Mouse (Mus musculus) embryonic facial prominence, embryonic 15.5 days (tissue): ENCODE data around the gene Cyb561a3. TPM values are rescaled to one million over a fixed set of nuclear protein-coding genes. Genes with fewer than 3 reads are reported as not detected.

Experiments
- ATAC-seq: fragments of 200-750 bp; cut with Nextera tagmentation; 2 replicates; pipeline ENCODE4 v1.8.0; 2017; ENCODE audit warnings: low read depth, moderate TSS enrichment; ENCODE audit not compliant: insufficient number of reproducible peaks, low FRiP score, low TSS enrichment
- H3K27ac ChIP-seq: fragments of 300-500 bp; sonication (generic); replicated peaks from 2 replicates; pipeline ENCODE4 v1.5.1; 2015; ENCODE audit warnings: mild to moderate bottlenecking, inconsistent platforms
- H3K27me3 ChIP-seq: fragments of 300-500 bp; sonication (generic); 2 replicates; pipeline ENCODE4 v1.6.1; 2015; ENCODE audit warnings: inconsistent platforms
- H3K36me3 ChIP-seq: fragments of 300-500 bp; sonication (generic); 2 replicates; pipeline ENCODE4 v1.6.1; 2015; ENCODE audit warnings: mild to moderate bottlenecking, inconsistent platforms
- H3K4me1 ChIP-seq: fragments of 300-500 bp; sonication (generic); 2 replicates; pipeline ENCODE4 v1.6.1; 2015; ENCODE audit warnings: inconsistent platforms
- H3K4me2 ChIP-seq: fragments of 300-500 bp; sonication (generic); replicated peaks from 2 replicates; pipeline ENCODE4 v1.6.1; 2015; ENCODE audit warnings: mild to moderate bottlenecking, inconsistent platforms
- H3K4me3 ChIP-seq: fragments of 300-500 bp; sonication (generic); replicated peaks from 2 replicates; pipeline ENCODE4 v1.5.1; 2015; ENCODE audit warnings: mild to moderate bottlenecking, inconsistent platforms
- H3K9ac ChIP-seq: fragments of 300-500 bp; sonication (generic); 2 replicates; pipeline ENCODE4 v1.6.1; 2015; ENCODE audit warnings: inconsistent platforms
- H3K9me3 ChIP-seq: fragments of 300-500 bp; sonication (generic); replicated peaks from 2 replicates; pipeline ENCODE4 v1.6.1; 2016; ENCODE audit warnings: inconsistent platforms
- WGBS: fragments of 180-500 bp; shearing (Covaris S2); methylation state at CpG from one replicate; pipeline ENCODE4 v1.1.7; 2015; 5-methylcytosine and 5-hydroxymethylcytosine counted together
- polyA plus RNA-seq: library from polyadenylated mRNA; unstranded; fragments of >200 nt; fragmentation: Nextera tagmentation; extraction: Ambion mirVana; gene quantifications from 2 replicates; pipeline ENCODE4 v1.2.1, GENCODE M21; 2015

Gene Cyb561a3
- polyA plus RNA-seq, 1 experiment from 2014 or later, result 24.5 TPM

DNA sequence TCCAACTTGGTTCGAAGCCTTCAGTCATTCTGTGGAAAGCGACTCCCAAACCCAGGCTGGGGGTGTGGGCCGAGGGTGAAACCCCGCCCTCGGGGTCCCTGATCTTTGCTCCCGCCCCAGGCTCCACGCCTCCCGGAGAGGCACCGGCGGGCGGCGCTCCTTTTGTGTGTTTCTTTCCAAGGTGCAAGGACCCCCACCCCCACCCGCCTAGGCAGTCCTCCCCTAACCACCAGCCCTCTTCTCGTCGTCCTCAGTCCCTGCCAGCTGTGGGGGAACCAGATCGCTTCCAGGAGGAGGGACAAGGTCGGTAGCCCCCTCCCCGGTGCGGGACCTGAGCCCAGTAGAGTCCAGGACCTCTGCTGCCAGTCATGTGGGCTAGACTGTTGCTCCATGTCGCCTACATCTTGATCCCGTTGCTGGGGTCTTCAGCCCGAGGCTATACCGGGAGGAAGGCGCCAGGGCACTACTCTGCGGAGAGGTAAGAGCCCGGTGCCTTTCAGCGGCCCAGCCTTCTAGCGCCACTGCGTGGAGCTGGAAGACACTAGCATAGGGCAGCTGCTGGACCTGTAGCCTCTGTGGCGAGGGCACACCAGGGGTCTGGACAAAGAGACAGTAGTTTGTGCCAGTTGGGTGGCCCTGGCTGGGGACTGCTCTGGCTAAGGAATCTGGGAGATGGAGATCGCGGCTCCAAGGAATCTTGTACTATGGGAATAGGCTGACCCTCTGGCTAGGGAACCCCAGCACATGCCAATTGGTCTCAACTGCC, 57.3 kb downstream of the Cyb561a3 start, which contains the start of gene Vwce:
Vwce (plus strand) TSS at position 108 of the 766 bp plus-strand sequence.
- Histone ChIP-seq H3K9me3 (no peaks in the 10 kb centered on the region), H3K4me3 (peak within 1 kb of the TSS; percentile 48), H3K36me3 (peaks cover 20% of the 10 kb centered on the region), H3K4me2 (peak within 1 kb of the TSS; percentile 96), H3K4me1 (peaks cover 21% of the 10 kb centered on the region), H3K9ac (peak within 1 kb of the TSS; percentile 39), H3K27ac (peak within 1 kb of the TSS; percentile 11; the same call in 1 of the 2 replicates), H3K27me3 (no peaks in the 10 kb centered on the region)
- ATAC-seq, result peak; percentile 79
- 2% methylated on average over 32 of the region's 32 CpGs for WGBS

DNA sequence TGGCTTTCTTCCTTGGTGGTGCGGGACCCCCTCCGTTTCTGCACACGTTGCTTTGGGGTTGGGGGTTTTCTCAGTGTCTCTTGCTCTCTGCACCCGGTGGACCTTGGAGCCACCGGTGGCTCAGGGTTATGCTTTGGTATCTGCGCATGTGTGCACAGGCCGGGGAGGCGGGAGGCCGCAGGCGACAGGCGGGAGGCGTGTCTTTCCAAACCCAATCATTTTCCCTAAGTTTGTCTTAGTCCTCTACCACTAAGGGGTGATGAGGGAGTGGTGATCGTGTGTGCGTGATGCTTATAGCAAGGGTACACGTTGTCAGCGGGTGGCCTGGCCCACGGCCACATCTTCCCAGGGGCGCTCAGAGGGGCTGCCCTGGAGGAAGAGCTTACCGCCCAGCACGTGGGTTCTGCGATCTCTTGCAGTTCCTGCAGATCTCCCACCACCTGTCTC, 57.9 kb downstream of the Cyb561a3 start:
- 1% methylated on average over 21 of the region's 21 CpGs for WGBS
- no peaks in the 10 kb centered on the region for H3K9me3 ChIP-seq
- H3K9ac ChIP-seq, result peak overlapping the region; percentile 39; the same call in 1 of the 2 replicates
- peak; percentile 78 for ATAC-seq
- peaks cover 21% of the 10 kb centered on the region for H3K4me1 ChIP-seq
- no peaks in the 10 kb centered on the region for H3K27me3 ChIP-seq
- peaks cover 14% of the 10 kb centered on the region for H3K36me3 ChIP-seq
- peak overlapping the region; percentile 48 for H3K4me3 ChIP-seq
- H3K27ac ChIP-seq, result 0 out of 2 replicates have a peak overlapping the region, but pooled peaks have one; percentile 11
- H3K4me2 ChIP-seq, result peak overlapping the region; percentile 96

GRCm38 (mm10) chr19:10637840-10638239, 60.9 kb downstream of the Cyb561a3 start:
- no peak overlapping the region for H3K27ac ChIP-seq
- H3K4me2 ChIP-seq, result no peak overlapping the region
- H3K4me3 ChIP-seq, result no peak overlapping the region
- H3K27me3 ChIP-seq, result no peaks in the 10 kb centered on the region
- 53% methylated on average over 7 of the region's 7 CpGs for WGBS
- peaks cover 21% of the 10 kb centered on the region for H3K4me1 ChIP-seq
- no peaks in the 10 kb centered on the region for H3K36me3 ChIP-seq
- H3K9me3 ChIP-seq, result no peaks in the 10 kb centered on the region
- no peak overlapping the region for H3K9ac ChIP-seq
- no peak for ATAC-seq

DNA sequence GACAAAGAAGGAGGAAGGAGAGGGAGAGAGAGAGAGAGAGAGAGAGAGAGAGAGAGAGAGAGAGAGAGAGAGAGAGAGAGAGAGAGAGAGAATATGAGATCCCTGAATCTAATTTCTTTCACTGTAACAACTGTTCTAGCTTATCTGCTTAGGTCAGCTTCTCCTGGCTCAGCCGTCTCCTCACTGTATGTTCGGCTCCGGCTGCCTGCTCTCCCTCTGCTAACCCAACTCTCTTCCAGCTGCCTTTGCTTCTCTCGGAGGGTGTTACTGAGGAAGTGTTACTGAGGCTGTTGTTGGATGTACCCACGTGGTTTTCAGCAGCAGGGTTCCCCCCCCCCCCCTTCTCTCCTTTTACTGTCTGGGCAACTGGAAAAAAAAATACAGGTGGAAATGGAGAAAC, 63.1 kb downstream of the Cyb561a3 start:
- 0 out of 2 replicates have a peak overlapping the region, but pooled peaks have one; percentile 4 for H3K4me3 ChIP-seq
- WGBS, result 11% methylated on average over 5 of the region's 5 CpGs

GRCm38 (mm10) chr19:10640589-10641378, 63.8 kb downstream of the Cyb561a3 start:
- Histone ChIP-seq H3K9ac (no peak overlapping the region), H3K9me3 (no peaks in the 10 kb centered on the region), H3K4me2 (peak overlapping the region; percentile 31), H3K36me3 (no peaks in the 10 kb centered on the region), H3K27me3 (no peaks in the 10 kb centered on the region), H3K27ac (peak overlapping the region; percentile 60), H3K4me3 (0 out of 2 replicates have a peak overlapping the region, but pooled peaks have one; percentile 4), H3K4me1 (no peaks in the 10 kb centered on the region)
- peak; percentile 61 for ATAC-seq
- 30% methylated on average over 13 of the region's 13 CpGs for WGBS

More for the DNA sequence above, 63.1 kb downstream of the Cyb561a3 start:
- no peak overlapping the region for H3K27ac ChIP-seq
- no peaks in the 10 kb centered on the region for H3K36me3 ChIP-seq
- H3K27me3 ChIP-seq, result no peaks in the 10 kb centered on the region
- H3K4me1 ChIP-seq, result peaks cover 5% of the 10 kb centered on the region
- peak overlapping the region; percentile 31; the same call in 1 of the 2 replicates for H3K4me2 ChIP-seq
- H3K9me3 ChIP-seq, result no peaks in the 10 kb centered on the region
- no peak for ATAC-seq
- no peak overlapping the region for H3K9ac ChIP-seq

Other genes starting within 250 kb of the Cyb561a3 start
- gene Syt7, start 188.1 kb upstream of the Cyb561a3 start, polyA plus RNA-seq, result 0.95 and 1.1 TPM in 2 replicates
- 1.9 and 2.4 TPM in 2 replicates for gene Lrrc10b, start 119.7 kb upstream of the Cyb561a3 start, polyA plus RNA-seq
- gene Ppp1r32, start 94.2 kb upstream of the Cyb561a3 start, polyA plus RNA-seq, result 3.6 and 6.8 TPM in 2 replicates
- gene Cpsf7, start 51.9 kb upstream of the Cyb561a3 start, polyA plus RNA-seq, result 43.1 and 49.5 TPM in 2 replicates
- gene Sdhaf2, start 51.0 kb upstream of the Cyb561a3 start, polyA plus RNA-seq, result 53.6 and 58.6 TPM in 2 replicates
- gene Tmem216, start 20.9 kb upstream of the Cyb561a3 start, polyA plus RNA-seq, result 44.0 and 49.6 TPM in 2 replicates
- 37.2 and 46.2 TPM in 2 replicates for gene Tmem138, start 190 bp downstream of the Cyb561a3 start, polyA plus RNA-seq
- gene Ddb1, start 28.2 kb downstream of the Cyb561a3 start, polyA plus RNA-seq, result 338 and 340 TPM in 2 replicates
- 14.4 and 18.8 TPM in 2 replicates for gene Tkfc, start 28.5 kb downstream of the Cyb561a3 start, polyA plus RNA-seq
- gene Vwce, start 57.0 kb downstream of the Cyb561a3 start, polyA plus RNA-seq, result 2.1 and 2.6 TPM in 2 replicates
- gene Pga5, start 100.9 kb downstream of the Cyb561a3 start, polyA plus RNA-seq, result not detected in 2 replicates
- 43.0 and 47.0 TPM in 2 replicates for gene Vps37c, start 111.6 kb downstream of the Cyb561a3 start, polyA plus RNA-seq
- 0.81 and 1.3 TPM in 2 replicates for gene Cd5, start 161.8 kb downstream of the Cyb561a3 start, polyA plus RNA-seq